Mouse (Mus musculus): Measurements from ENCODE around the gene Rgl1. TPM values are rescaled to one million over a fixed set of nuclear protein-coding genes. Genes with fewer than 3 reads are reported as not detected.

The Rgl1 gene
- total RNA-seq, 2 experiments from 2014 or later, result 54.9 to 59.1 TPM

DNA sequence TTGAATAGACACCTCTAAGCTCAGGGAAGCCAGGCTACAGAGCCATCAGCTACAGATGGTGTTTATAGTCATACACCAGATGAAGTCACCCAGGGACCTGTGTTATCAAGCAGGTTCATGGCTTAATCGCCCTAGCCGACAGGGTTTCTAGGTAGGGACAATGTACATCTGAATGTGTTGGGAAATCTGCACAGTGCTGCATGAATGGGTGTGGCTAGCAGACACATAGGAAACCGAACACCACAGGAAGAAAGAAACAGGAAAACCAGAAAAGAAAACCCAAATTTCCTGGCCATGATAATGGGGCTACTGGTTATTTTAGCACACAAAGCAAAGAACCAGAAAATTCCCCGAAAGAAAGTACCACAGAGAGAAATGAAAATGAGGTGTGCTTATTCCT lies 45.2 kb downstream of the Rgl1 start:
- DNase-seq (ENCODE audit: low spot score in 2 of 2), result no peak

DNA sequence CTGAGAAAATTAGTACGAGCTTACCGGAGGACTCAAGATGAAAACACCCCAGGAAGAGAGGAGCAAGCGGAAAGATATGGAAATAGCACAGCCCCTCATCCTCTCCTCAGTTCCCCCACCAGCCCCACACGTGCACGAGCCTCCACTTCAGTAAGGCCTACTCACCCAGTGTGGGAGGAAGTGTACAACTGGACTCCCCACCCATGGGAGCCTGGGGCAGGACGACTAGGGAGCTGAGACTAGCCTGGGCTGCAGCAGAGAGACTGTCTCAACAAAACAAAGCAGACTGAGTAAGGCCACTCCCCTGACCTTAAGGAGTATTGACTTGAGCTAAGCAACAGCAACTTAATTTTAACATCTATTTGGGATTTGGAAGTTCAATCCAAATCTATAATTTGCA lies 48.0 kb downstream of the Rgl1 start:
- no peak for DNase-seq (ENCODE audit: low spot score in 2 of 2)

DNA sequence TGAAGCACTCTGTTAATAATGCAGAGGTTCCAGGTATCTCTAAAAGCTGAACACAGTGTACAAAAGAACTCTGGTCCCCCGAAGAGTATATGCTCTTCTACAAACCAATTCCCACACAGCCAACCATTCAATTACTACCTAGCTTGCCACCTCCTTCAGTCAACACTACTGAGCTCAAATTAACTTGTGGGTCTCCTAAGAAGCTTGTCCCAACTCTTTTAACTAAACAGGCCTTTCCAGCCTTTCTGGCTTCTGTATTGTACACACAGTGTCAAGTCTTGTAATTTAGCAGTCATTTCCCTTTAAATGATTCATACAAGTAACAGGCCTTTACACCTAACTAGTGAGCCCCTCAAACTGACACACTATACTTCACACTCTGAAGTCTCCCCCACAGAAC lies 48.8 kb downstream of the Rgl1 start:
- DNase-seq (ENCODE audit: low spot score in 2 of 2), result no peak

DNA sequence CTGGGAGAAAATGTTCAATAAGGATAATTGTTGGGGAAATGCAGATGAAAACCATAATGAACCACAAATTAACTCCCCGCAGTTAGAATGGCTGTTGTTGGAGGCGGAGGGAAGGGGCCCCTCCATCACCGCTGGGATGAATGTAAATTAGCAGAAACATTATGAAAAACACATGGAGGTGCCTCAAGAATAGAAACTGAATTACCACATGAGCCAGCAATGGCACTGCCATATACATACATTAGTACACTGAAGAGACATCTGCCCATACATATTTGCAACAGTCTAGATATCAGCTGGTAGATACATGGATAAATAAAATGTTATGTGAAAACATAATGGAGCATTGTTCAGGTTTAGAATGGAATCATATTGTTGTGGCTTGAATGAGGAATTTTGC lies 51.7 kb downstream of the Rgl1 start:
- no peak for DNase-seq (ENCODE audit: low spot score in 2 of 2)

DNA sequence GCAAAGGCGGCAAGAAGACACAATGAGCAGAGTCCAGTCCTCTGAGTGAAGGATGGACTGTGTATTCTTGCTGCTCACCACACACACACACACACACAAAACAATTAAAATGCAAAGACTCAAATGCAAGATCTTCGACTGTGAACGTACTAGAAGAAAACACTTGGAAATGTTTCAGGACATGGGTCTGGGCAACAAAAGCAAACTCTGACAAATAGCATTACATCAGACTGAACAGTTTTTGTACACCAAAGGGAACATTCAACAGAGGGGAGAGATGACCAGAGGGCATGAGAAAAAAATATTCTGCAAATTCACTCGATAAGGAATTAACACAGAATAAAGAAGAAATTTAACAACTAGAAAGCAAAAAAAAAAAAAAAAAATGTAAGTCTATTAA lies 52.2 kb downstream of the Rgl1 start:
- DNase-seq (ENCODE audit: low spot score in 2 of 2), result no peak

DNA sequence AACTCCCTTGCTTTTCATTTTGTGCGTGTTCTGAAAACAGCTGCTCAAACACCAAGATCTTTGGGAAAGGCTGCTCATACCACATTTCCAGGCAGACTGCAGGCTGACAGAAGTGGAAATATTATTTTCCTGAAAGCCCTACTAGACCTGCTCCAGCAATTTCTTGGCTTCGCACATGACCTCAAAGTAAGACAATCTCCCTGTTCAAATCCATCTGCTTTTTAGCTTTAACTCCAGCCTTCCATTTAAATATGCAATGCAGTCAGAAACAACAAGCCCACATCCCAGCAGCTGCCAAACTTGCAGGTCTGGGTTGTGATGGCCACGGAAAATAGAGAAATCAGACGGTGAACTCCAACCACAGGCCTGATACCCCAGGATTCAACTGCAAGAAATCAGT lies 55.1 kb downstream of the Rgl1 start:
- DNase-seq (ENCODE audit: low spot score in 2 of 2), result no peak

DNA sequence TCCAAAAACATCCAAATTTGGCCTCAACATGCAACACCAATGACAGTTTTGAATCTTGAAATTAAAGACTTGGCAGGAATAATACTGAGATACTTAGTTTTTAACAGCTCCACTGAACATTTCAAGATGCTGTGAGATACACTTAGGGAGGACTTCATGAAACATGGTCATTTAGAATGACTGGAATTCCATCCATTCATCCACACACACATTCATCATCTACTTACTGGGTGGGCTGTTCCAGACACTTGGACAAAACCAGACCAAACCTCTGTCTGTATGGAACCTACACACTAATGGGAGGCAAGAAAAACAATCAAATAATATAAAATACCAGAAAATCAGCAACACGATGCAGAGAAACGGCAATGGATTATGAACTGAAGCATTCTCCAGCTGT lies 58.6 kb downstream of the Rgl1 start:
- no peak for DNase-seq (ENCODE audit: low spot score in 2 of 2)

DNA sequence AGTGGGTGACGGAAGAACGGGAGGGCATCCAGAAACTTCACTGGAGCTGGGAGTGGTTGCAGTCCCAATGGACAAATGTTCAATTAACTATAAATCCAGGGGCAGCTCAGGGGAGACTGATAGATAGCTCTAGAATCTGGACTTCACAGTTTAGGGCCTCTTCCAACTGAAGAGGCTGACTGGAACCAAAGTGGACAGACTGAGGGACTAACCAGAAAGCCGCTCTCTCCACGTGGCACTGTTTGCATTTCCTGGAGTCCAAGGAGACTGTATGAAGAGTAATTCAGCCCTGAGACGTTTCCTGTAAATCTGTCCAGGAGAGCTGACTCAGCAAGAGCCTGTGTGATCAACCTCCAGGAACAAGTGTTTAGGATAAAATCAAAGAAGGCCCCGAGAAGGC lies 62.2 kb downstream of the Rgl1 start:
- no peak for DNase-seq (ENCODE audit: low spot score in 2 of 2)

DNA sequence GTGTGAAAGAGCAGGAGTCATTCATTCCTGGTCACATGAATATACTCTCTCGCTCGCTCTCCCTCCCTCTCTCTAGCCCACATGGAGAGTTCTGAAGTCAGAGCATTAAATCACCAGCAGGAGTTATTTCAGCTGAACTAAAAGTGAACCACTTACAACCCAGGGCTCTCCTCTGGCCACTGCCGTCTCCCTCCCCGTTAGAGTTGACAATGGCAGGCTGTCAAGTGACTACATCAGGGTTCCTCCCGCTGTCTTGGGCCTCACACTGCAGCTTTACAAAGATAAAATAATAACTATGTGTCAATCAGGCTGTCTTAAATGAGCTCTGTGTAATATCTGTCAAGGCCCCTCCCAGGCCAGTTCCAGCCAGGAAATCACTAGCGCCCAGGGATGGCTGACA lies 63.2 kb downstream of the Rgl1 start:
- peak in 1 of 2 experiments; percentile 22 for DNase-seq (ENCODE audit: low spot score in 2 of 2)

DNA sequence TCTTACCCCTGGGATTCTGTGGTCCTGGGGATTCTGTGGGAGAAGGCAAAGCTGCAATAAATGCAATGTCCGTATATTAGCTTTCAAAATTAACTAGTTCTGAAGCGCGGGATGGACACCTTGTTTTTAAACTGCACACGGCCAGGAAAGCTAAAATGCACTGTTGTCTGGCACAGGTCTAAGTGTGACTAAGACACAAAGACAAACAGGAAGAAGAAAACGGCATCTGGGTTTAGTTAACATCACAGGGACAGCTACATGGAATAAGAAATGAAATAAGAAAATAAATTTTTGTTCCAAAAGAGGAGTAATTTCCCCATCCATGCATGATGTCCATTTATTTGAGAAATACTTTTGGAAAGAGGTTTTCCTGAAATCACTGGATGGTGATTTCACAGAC lies 65.1 kb downstream of the Rgl1 start:
- DNase-seq (ENCODE audit: low spot score in 2 of 2), result no peak

DNA sequence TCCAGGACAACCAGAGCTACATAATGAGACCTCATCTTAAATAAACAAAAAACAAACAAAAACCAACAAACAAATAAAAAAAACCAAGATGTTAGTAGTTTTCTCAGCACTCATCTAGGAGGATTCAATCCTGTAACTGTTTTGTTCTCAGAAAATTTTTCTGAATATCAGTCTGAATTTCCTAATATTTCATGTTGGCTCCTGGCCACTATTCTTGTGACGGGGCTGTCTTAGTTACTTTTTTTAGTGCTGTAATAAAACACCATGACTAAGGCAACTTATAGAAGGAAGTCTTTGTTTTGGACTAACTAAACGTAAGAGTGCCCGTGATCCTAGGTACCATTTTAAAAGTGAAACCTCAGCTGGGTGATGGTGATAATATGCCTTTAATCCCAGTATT lies 68.8 kb downstream of the Rgl1 start:
- DNase-seq (ENCODE audit: low spot score in 2 of 2), result no peak

DNA sequence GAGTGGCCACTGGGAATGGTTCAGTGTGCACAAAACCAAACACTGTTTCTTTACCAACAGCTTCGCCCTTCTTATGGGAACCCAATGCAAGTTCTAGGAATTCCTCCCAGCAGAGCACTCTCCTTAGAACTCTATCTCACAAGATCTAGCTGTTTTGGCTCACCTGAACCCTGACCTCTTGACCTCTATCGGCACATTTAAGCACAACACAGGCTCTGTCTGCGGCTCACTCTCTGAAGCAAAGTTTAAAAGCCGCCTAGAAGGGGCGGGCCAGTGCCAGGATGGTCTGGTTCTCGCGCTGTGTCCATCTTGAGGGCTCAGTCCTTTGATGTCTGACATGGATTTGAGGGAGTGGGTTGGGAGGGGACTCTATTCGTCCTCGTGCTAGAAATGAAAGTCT lies 70.7 kb downstream of the Rgl1 start:
- DNase-seq (ENCODE audit: low spot score in 2 of 2), result no peak

DNA sequence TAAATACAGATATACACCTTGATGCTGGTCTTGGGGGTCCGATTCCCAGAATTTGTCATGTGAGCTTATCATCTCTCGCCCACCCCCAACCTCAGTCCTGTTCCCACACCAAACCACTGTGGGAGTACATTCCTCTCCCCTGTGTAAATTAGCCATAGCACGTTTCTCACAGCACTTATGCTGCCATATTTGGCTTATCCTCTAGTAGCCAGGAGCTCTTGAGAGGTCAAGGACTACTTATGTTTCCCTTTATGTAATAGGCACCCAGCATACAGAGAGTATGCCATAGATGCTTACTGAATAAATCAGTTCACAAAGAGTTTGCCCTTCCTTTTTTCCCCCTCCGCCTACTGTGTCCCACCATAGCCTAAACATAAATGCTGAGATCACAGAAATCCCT lies 76.2 kb downstream of the Rgl1 start:
- DNase-seq (ENCODE audit: low spot score in 2 of 2), result no peak

DNA sequence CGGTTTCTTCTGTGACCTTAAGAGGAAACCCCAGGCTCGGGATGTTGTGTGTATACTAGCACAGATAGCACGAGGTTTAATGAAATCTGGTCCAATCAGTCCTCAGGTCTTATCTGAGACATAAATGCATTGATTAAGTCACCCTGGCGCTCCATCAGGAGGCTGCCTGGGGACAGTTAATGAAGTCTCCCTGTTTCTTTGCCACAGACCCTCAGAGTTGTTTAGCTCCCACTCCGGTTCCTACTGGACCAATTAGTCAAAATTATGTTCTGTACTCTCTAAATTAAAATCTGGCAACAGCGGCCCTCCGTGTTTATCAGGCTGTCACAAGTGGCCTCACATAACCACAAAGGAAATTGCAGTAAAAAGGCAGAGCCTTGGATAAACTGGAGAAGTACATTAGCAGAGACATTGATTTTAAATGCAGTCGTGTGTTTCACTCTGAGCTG lies 78.4 kb downstream of the Rgl1 start:
- no peak for DNase-seq (ENCODE audit: low spot score in 2 of 2)

DNA sequence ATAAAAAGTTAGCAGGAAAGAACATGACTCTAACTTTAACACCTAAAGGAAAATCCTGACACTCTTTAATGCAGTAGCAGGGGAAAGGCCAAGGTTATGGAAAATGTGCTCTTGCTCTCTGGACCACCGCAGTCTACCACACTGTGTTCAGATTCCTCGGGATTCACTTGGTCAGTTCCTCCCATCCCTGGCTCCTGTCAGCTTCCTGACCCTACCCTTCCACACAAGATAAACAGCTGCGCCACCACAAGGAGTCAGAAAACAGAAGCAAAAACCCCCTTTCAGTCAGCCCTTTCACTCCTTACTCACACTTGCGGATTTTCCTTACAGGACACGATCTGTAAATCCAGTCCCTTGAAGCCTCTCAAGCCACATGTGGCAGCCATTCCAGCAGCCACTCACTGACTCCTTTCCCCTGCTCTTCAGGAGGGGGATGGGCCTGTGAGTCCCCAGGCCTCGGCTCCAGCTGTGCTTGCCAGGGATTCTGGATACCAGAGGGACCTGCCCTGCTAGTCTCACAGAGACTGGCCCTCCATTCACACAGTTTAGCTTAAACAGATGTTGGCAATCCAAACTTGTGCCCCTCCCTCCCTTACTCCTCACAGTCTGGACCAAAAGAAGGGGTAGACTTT lies 78.9 kb downstream of the Rgl1 start:
- DNase-seq (ENCODE audit: low spot score in 2 of 2), result peak; percentile 31 to 62

DNA sequence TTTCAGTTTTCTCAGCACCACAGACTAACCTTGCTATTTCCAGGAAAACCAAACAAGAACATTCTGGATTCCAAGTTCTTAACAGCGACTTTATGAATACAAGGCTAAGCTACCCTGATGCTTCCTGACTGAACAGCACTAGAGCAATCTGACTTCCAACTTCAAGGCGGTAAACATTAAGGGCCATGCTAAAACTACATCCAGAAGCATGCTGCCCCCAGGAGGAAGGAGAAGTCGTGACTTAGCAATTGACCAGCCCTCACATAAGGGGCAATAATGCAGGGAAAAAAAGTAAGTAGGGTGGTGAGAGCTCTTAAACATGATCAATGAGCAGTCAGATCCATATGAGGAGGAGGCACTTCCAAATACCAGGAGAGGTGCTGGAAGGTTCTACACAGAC lies 80.6 kb downstream of the Rgl1 start:
- no peak for DNase-seq (ENCODE audit: low spot score in 2 of 2)

DNA sequence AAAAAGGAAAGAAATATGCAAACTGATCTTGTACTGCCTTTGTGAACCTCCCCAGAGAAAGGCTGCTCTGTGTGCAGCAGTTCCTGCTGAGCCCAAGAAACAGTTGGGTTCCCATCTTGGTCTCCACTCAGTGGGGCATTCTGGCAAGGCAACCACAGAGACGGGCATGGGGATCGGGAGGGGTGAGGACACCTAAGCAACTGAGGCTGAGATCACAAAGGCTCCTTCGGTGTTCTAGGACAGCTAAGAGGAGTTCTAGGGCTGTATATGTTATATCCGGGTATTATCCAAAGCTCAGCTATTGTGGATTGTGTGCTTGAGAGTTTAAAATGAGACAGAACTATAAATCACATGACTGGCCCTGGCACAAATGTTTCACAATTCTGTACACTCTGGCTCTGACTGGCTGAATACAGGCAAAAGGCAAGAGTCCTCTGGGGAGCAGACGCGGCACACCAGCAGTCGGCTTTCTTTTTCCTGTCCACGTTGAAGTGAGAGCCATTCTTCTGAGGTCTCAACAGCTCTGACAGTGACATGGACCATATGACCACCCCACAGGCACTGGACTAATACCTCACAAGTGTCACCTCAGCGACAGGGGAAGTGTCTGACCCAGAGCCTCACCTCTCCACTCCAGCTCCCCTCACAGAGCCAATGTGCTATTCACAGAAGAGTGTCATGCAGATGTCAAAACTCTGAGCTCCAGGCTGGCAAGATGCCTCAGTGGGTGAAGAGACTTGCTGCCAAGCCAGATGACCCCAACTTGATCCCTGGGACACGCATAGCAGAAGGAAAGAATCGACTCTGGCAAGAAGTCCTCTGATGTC lies 83.6 kb downstream of the Rgl1 start:
- DNase-seq (ENCODE audit: low spot score in 2 of 2), result peak in 1 of 2 experiments; percentile 21

DNA sequence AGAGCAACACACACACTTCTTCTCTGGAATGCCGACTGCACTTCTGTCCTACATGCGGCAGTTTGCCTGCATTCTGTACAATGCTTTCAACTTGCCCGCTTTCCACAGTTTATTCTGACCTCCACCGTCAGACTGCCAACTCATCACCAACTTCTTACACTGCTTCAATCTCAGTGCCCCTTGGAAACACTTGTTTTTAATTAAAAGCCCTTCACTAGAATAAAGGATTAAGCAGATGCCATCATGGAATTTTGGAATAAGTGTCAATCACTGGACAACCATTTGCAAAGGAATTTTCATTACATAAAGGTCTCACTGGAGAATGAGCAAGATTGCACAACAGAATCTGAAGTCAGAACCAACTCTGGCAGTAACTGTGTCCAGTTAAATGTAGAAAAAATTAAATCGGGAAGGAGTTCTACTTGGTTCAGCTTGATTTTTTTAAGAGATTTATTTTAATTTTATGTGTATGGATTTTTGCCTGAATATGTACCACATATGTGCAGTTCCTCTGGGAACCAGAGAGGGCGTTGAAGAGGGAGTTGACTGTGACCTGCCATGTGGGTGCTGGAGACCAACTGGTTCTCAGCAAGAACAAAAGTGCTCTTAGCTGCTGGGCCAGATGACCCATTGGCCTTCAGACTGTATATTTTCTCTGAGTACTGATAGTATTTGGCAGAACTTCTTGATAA lies 84.3 kb downstream of the Rgl1 start:
- no peak for DNase-seq (ENCODE audit: low spot score in 2 of 2)

DNA sequence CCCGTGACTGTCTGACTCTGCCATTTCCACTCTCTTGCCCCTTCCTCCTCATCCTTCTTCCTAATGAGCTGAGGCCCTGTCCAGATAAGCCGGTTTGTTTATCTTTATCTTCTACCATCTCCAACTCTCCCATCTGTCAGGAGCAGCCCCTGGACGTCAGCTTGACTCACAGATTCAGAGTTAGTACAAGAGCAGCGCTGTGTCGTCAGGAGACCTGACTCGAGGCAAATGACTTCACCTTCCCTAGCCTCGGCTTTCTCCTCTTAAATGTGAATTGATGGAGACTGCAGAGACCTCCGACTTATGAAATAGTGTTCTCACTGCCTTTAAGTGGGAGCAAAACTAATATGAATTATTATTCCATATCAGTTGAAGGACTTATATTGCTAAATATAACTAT lies 85.0 kb downstream of the Rgl1 start:
- no peak for DNase-seq (ENCODE audit: low spot score in 2 of 2)

DNA sequence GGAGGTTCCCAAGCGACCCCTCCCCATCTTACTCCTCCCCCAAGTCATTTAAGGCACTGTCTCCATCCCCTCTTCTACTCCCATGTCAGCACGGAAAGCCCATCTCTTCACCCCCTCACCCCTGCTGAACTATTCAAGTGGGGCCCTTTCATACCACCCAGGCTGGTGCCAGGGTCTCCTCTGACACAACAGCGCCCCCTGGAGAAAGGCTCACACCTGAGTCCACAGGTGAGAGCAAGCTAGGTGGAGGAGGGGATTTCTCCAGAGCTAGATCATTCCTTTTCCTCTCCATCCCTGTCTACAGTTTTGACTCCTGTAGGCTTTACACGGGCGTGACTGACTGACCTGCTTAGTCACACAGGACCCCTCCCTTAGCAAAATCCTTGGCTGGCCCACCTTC lies 87.7 kb downstream of the Rgl1 start:
- no peak for DNase-seq (ENCODE audit: low spot score in 2 of 2)

DNA sequence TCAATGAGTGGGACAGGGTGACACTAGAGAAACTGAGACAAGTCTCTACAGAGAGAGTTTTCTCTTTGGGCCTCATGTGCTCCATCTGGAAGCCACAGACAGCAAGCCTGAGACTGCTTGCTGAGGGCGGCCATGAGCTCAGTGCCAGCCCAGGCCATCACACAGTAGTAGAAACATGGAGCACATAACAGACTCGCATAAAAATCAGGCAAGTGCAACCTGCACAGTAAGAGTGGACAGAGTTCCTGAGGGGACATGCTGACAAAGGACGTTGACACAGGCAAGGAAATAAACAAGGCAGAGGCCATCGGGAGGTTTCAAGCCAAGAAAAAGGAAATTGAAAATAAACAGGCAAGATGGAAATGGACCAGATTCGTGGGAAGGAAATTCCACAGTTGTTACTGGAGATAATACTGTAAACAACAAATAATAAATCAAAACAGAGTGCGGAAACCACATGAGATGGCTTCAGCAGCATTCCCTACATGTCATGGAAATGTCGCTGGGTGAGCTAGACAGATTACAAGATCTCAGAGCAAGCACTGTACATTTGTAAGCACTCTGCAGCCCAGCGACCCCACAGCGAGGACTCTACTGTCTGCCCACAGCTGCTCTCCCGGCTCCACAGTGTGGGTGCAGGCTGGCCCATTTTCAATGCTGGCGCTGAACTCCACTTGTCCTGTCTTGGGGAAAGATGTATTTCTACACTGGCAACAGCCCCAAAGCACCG lies 88.5 kb downstream of the Rgl1 start:
- no peak for DNase-seq (ENCODE audit: low spot score in 2 of 2)

Measured in gastrocnemius, postnatal 4 days (tissue).